Mouse (Mus musculus): ENCODE data around the gene Slc25a15.

GRCm38 (mm10) chr8:22399285-22399880 lies 986 bp upstream of the Slc25a15 start:
- TF ChIP-seq POLR2A (IDR thresholded peaks at IDR 0.05; ENCODE audit: insufficient read length, low read depth) (no peak), USF1 (IDR thresholded peaks at IDR 0.05; ENCODE audit: low read depth) (no peak), CEBPB (IDR thresholded peaks at IDR 0.05; ENCODE audit: insufficient read depth, poor library complexity, severe bottlenecking) (no peak)

Data from myocyte (in vitro differentiated cells).